In genomic region chr1:167636948-167637347, GRCm38 (mm10) we compare ENCODE assay signal across 9 mouse cellular contexts. TPM values are rescaled to one million over a fixed set of nuclear protein-coding genes. Genes with fewer than 3 reads are reported as not detected.
DNase-seq lines count a peak whose midpoint lies in the region; ATAC-seq and TF ChIP-seq lines count a peak whose summit lies in the region.
"Had no signal": no experiment of that assay in that cellular context is flagged by ENCODE, and none has a peak within 500 bp of the region (broad histone marks: within the 10 kb centered on the region; RNA-seq: fewer than 3 reads in every experiment).

No protein-coding gene starts in this region.

- H3K4me1 ChIP-seq in heart, embryonic 12.5 days (replicated peaks), result no peaks in the 10 kb centered on the region
- H3K4me1 ChIP-seq in cerebellum, adult 2 months (ENCODE audit: control insufficient read depth, insufficient read depth, low read length), result no peaks in the 10 kb centered on the region; the same call in 1 of the 2 replicates
- H3K4me1 ChIP-seq in midbrain, embryonic 14.5 days (ENCODE audit: control insufficient read depth, insufficient read depth, low read length), result no peaks in the 10 kb centered on the region
- H3K4me1 ChIP-seq in spleen, adult 2 months (ENCODE audit: control insufficient read depth, insufficient read depth, insufficient read length), result no peaks in the 10 kb centered on the region

- no peaks in the 10 kb centered on the region for H3K9me3 ChIP-seq in heart, embryonic 12.5 days (replicated peaks)
- no peaks in the 10 kb centered on the region for H3K9me3 ChIP-seq in midbrain, embryonic 14.5 days (ENCODE audit: control insufficient read depth, low read length)

- no peak overlapping the region for H3K4me3 ChIP-seq in heart, embryonic 12.5 days
- no peak overlapping the region for H3K4me3 ChIP-seq in cerebellum, adult 2 months (replicated peaks; ENCODE audit: insufficient read depth, low read depth, low read length)
- H3K4me3 ChIP-seq in midbrain, embryonic 14.5 days (replicated peaks; ENCODE audit: low read depth, low read length), result no peak overlapping the region
- H3K4me3 ChIP-seq in spleen, adult 2 months (ENCODE audit: extremely low read depth, insufficient read depth, insufficient read length), result no peak overlapping the region
- H3K4me3 ChIP-seq: myocyte had no signal

- no peak for ATAC-seq in heart, embryonic 12.5 days (ENCODE audit: insufficient number of reproducible peaks, low FRiP score)
- peak; percentile 50; the same call in 1 of the 2 replicates for ATAC-seq in midbrain, embryonic 14.5 days (ENCODE audit: low FRiP score, low TSS enrichment)

- 0 out of 2 replicates have a peak, but pooled peaks cover 9% of the 10 kb centered on the region for H3K27me3 ChIP-seq in heart, embryonic 12.5 days (replicated peaks)
- no peaks in the 10 kb centered on the region for H3K27me3 ChIP-seq in cerebellum, adult 2 months (ENCODE audit: control insufficient read depth, insufficient read depth, low read length)
- no peaks in the 10 kb centered on the region for H3K27me3 ChIP-seq in midbrain, embryonic 14.5 days (ENCODE audit: control insufficient read depth, insufficient read depth, low read length)
- no peaks in the 10 kb centered on the region for H3K27me3 ChIP-seq in spleen, adult 2 months (ENCODE audit: control insufficient read depth, insufficient read depth, low read length)

- H3K36me3 ChIP-seq in heart, embryonic 12.5 days, result no peaks in the 10 kb centered on the region
- H3K36me3 ChIP-seq in midbrain, embryonic 14.5 days (ENCODE audit: control insufficient read depth, insufficient read depth, low read length), result no peaks in the 10 kb centered on the region
- H3K36me3 ChIP-seq in spleen, adult 2 months (ENCODE audit: control insufficient read depth, insufficient read depth, low read length), result no peaks in the 10 kb centered on the region

- H3K27ac ChIP-seq in heart, embryonic 12.5 days (ENCODE audit: poor library complexity, severe bottlenecking), result no peak overlapping the region
- no peak overlapping the region for H3K27ac ChIP-seq in cerebellum, adult 2 months (ENCODE audit: insufficient read depth, low read length)
- H3K27ac ChIP-seq in midbrain, embryonic 14.5 days (replicated peaks; ENCODE audit: low read depth, low read length), result no peak overlapping the region
- H3K27ac ChIP-seq in spleen, adult 2 months (ENCODE audit: insufficient read depth, low read length), result no peak overlapping the region

- TF ChIP-seq CTCF in cerebellum, adult 2 months (IDR thresholded peaks at IDR 0.05; ENCODE audit: borderline replicate concordance, insufficient read depth, low read depth, low read length), result peak; percentile 93
- TF ChIP-seq CTCF in spleen, adult 2 months (IDR thresholded peaks at IDR 0.05; ENCODE audit: extremely low read depth, insufficient read depth, insufficient read length, insufficient replicate concordance), result peak; percentile 51; the same call in 1 of the 2 replicates

- TF ChIP-seq POLR2A in cerebellum, adult 2 months (IDR thresholded peaks at IDR 0.05; ENCODE audit: borderline replicate concordance, insufficient read depth, low read length), result no peak
- TF ChIP-seq POLR2A in spleen, adult 2 months (IDR thresholded peaks at IDR 0.05; ENCODE audit: low read depth, low read length), result no peak

- H3K9ac ChIP-seq in heart, embryonic 12.5 days, result no peak overlapping the region
- no peak overlapping the region for H3K9ac ChIP-seq in midbrain, embryonic 14.5 days (replicated peaks; ENCODE audit: low read length)

- WGBS in heart, embryonic 12.5 days, result 13% methylated on average over 3 of the region's 3 CpGs
- WGBS in cerebellum, adult 2 months, result 5% methylated on average over 3 of the region's 3 CpGs
- 12% methylated on average over 3 of the region's 3 CpGs for whole genome bisulfite sequencing in midbrain, embryonic 14.5 days
- WGBS in spleen, adult 2 months, result 6% methylated on average over 3 of the region's 3 CpGs

- no peak overlapping the region for H3K4me2 ChIP-seq in heart, embryonic 12.5 days
- H3K4me2 ChIP-seq in midbrain, embryonic 14.5 days (ENCODE audit: low read length), result no peak overlapping the region

- peak; percentile 55 to 69 for DNase-seq in heart, adult 18-20 months
- peak; percentile 57 to 68 for DNase-seq in cerebellum, adult 2 months
- peak; percentile 72 for DNase-seq in forelimb bud, embryonic 11.5 days (ENCODE audit: low read depth, low spot score)
- peak; percentile 70 for DNase-seq in induced T-regulatory cell, adult 2 months (ENCODE audit: low read depth)
- peak; percentile 27 to 59 for DNase-seq in left cerebral cortex, adult 8-10 months (ENCODE audit: low spot score in 2 of 2)
- DNase-seq in midbrain, embryonic 14.5 days, result peak; percentile 89
- peak in 1 of 2 experiments; percentile 19 for DNase-seq in spleen, adult 2 months (ENCODE audit: low read depth in 1 of 2, low spot score in 2 of 2)

RNA-seq across cellular contexts. Expression of gene Rxrg, which starts 38.8 kb away (rescaled TPM):
- 10 to 100 TPM; 69.1 to 81.9 TPM for total RNA-seq in heart, adult 18-20 months (2021)
- polyA plus RNA-seq in heart, embryonic 12.5 days (2016; fragmentation: Nextera tagmentation; extraction: Ambion mirVana), result 1.7 TPM in 2 replicates
- polyA plus RNA-seq in cerebellum, adult 2 months (2012; rRNA removed), result 1.6 and 1.7 TPM in 2 replicates
- 10 to 100 TPM; 22.6 to 28.4 (median 24.6) TPM for total RNA-seq in left cerebral cortex, adult 8-10 months (2022)
- 5.2 and 8.2 TPM in 2 replicates for polyA plus RNA-seq in midbrain, embryonic 14.5 days (2014; fragmentation: Nextera tagmentation; extraction: Ambion mirVana)
- 1.1 and 1.6 TPM in 2 replicates for polyA plus RNA-seq in spleen, adult 2 months (2012; rRNA removed)

RNA-seq across cellular contexts. Expression of gene Lmx1a, which starts 52.1 kb away (rescaled TPM):
- total RNA-seq in heart, adult 18-20 months (2021), result not detected
- 3.5 TPM in 2 replicates for polyA plus RNA-seq in heart, embryonic 12.5 days (2016; fragmentation: Nextera tagmentation; extraction: Ambion mirVana)
- 1.1 and 1.3 TPM in 2 replicates for polyA plus RNA-seq in cerebellum, adult 2 months (2012; rRNA removed)
- not detected for total RNA-seq in left cerebral cortex, adult 8-10 months (2022)
- 7.1 TPM in 2 replicates for polyA plus RNA-seq in midbrain, embryonic 14.5 days (2014; fragmentation: Nextera tagmentation; extraction: Ambion mirVana)
- not detected in 2 replicates for polyA plus RNA-seq in spleen, adult 2 months (2012; rRNA removed)
- polyA plus RNA-seq: myocyte had no signal
